Mouse (Mus musculus) CD8-positive naive resting alpha-beta T cell, adult 57 days (primary cell): ENCODE results near the gene Rell1. TPM values are rescaled to one million over a fixed set of nuclear protein-coding genes. Genes with fewer than 3 reads are reported as not detected.

Experiments
- total RNA-seq: library from RNA; stranded (reverse); gene quantifications from one replicate; pipeline ENCODE4 v1.2.4, GENCODE M21; 2023

The Rell1 gene
- total RNA-seq, result 19.2 TPM

DNA sequence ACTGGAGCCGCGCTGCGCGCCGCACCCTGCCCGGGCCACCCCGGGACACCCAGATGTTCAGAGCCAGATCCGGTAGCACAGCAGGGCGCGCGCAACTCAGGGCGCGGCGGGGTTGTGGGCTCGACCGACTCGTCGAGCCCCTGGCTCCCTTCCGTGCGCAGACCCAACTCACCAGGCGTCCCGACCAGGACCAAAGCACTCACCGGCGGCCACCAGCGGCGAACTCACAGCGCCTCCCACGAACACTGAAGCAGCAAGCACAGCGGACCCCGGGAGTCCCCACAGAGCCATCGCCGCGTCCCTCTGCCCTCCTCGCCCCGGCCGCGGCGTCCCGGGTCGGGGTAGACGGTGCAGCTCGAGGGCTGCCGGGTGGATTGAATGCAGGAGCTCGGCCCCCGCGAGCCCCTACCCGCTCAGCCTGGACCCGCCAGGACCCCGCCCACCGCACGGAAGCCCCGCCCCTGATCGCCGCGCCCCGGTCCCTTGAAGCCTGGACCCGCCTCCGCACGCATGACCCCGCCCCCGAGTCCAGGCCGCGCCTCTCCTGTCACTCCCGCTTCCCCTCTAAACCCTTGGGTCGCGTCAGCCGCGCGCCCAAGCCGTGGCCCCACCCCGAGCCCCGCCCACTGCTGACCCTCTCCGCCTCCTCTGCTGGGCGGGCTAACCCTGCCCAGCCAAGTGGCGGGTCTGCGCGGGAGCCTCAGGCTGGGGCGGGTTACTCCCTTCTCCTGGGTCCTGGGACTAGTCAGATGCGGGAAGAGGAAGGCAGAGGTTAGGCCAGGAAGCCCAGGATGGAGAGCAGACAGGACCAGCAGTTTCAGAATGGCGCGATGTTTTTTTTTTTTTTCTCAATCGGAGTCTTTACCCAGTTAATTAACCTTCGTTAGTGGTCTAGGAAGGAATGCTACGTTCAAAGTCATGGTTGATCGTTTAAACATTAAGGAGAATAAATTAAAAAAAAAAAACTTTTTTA lies at the start of gene Rell1:
TSS of gene Rell1 (minus strand) at position 455 of the 973 bp plus-strand sequence.

Other genes starting within 250 kb of the Rell1 start
- gene 0610040J01Rik, start 156.5 kb downstream of the Rell1 start, total RNA-seq, result not detected
- gene Pgm2, start 124.1 kb upstream of the Rell1 start, total RNA-seq, result 18.1 TPM
- 81.4 TPM for gene Tbc1d1, start 187.4 kb upstream of the Rell1 start, total RNA-seq